Mouse (Mus musculus) embryonic fibroblast, embryonic 13.5 days (primary cell): Measurements from ENCODE around the gene Nlgn1. TPM values are rescaled to one million over a fixed set of nuclear protein-coding genes. Genes with fewer than 3 reads are reported as not detected.
A peak's percentile ranks its signal among the peaks of the same experiment; 100 is the strongest.

Experiments used
- H3K27ac ChIP-seq: 2 replicates; pipeline ENCODE4 v1.5.1; 2012; ENCODE audit warnings: low read length, control low read depth, inconsistent platforms; ENCODE audit not compliant: insufficient read depth
- H3K4me1 ChIP-seq: 2 replicates; pipeline ENCODE4 v1.6.1; 2011; ENCODE audit warnings: low read length; ENCODE audit not compliant: control insufficient read depth, insufficient read depth
- H3K4me3 ChIP-seq: 2 replicates; pipeline ENCODE4 v1.5.1; 2011; ENCODE audit warnings: mild to moderate bottlenecking, control low read depth, low read length; ENCODE audit not compliant: insufficient read depth
- CTCF ChIP-seq: IDR thresholded peaks from 2 replicates; pipeline ENCODE4 v1.5.1; 2011; ENCODE audit warnings: mild to moderate bottlenecking, control low read depth, low read length, moderate library complexity, borderline replicate concordance; ENCODE audit not compliant: insufficient read depth
- POLR2A ChIP-seq: IDR thresholded peaks from 2 replicates; pipeline ENCODE4 v1.6.1; 2011; ENCODE audit warnings: low read depth, mild to moderate bottlenecking, control low read depth, low read length, moderate library complexity
- polyA plus RNA-seq: library from polyadenylated mRNA; stranded (reverse); fragments of >200 nt; gene quantifications from 2 replicates; pipeline ENCODE4 v1.2.4, GENCODE M21; 2011; ENCODE audit warnings: low read depth; ENCODE audit not compliant: missing spikeins, insufficient read length

The Nlgn1 gene
- polyA plus RNA-seq, 1 experiment: 0.26 TPM

GRCm38 (mm10) chr3:26152510-26153035, 179.7 kb downstream of the Nlgn1 start:
- TF ChIP-seq CTCF (no peak), POLR2A (no peak)
- no peaks in the 10 kb centered on the region for H3K4me1 ChIP-seq
- H3K27ac ChIP-seq: no peak overlapping the region
- H3K4me3 ChIP-seq: peak overlapping the region; percentile 50

DNA sequence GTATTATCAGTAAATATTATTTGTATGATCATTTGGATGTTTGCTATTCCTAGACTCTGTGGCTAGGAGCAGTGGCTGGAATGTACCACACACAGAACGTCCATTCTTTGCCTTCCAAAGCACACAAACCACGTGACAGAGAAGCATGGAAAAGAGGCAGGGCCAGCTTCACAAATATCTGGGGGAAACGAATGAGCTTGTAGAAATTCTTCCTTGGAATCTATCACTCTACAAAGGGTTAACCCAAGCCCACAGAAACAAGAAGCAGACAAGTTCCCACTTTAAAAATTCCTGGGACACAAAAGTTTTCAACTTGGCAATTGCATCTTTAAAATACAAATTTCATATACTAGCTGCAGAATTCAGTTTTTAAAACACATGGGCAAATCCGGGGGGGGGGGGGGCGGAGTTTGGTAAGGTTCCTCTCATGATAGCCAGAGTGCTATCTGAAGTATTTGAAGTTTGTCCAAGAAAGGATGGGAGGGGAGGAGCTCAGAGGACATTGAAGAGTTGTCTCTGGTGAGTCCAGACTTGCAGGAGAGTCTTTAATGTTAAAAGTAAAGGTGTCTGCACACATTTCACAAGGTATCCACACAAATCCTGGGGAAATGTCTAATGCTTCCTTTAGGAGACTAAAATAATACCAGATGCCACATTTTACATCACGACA, 180.8 kb downstream of the Nlgn1 start:
- Histone ChIP-seq H3K4me3 (no peak overlapping the region), H3K4me1 (no peaks in the 10 kb centered on the region), H3K27ac (no peak overlapping the region)
- TF ChIP-seq POLR2A (no peak), CTCF (no peak)

DNA sequence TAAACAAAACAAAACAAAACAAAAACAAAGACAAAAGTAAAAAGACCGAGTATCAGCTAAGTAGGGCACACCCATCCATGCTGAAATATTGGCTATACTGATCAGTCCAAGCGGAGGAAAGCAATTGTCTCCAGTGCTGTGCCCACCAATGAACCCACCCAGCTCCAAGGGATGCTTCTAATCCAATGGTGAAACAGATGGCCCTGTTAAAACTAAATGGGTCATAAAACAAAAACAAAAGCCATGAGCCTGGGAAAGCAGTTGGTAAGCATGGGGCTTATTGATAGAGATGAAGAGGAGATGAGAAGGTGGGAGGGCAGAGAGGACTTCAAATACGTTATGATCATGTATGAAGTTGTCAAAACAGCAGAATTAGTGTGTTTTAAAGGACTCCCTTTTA, 186.1 kb downstream of the Nlgn1 start:
- Histone ChIP-seq H3K4me1 (no peaks in the 10 kb centered on the region), H3K27ac (no peak overlapping the region), H3K4me3 (no peak overlapping the region)
- TF ChIP-seq POLR2A: no peak
- TF ChIP-seq CTCF: no peak

- TF ChIP-seq POLR2A: no peak
- no peak for TF ChIP-seq CTCF
- Histone ChIP-seq H3K27ac (no peak overlapping the region), H3K4me3 (no peak overlapping the region), H3K4me1 (no peaks in the 10 kb centered on the region)
Observed at GRCm38 (mm10) chr3:26145441-26145840, 186.8 kb downstream of the Nlgn1 start.

- TF ChIP-seq POLR2A: no peak
- TF ChIP-seq CTCF: no peak
- H3K27ac ChIP-seq: no peak overlapping the region
- no peak overlapping the region for H3K4me3 ChIP-seq
- H3K4me1 ChIP-seq: no peaks in the 10 kb centered on the region
Observed at GRCm38 (mm10) chr3:26141590-26141989, 190.7 kb downstream of the Nlgn1 start.

GRCm38 (mm10) chr3:26134839-26135651, 197.2 kb downstream of the Nlgn1 start:
- H3K4me3 ChIP-seq: no peak overlapping the region
- TF ChIP-seq CTCF (no peak), POLR2A (no peak)
- H3K4me1 ChIP-seq: no peaks in the 10 kb centered on the region
- H3K27ac ChIP-seq: no peak overlapping the region

DNA sequence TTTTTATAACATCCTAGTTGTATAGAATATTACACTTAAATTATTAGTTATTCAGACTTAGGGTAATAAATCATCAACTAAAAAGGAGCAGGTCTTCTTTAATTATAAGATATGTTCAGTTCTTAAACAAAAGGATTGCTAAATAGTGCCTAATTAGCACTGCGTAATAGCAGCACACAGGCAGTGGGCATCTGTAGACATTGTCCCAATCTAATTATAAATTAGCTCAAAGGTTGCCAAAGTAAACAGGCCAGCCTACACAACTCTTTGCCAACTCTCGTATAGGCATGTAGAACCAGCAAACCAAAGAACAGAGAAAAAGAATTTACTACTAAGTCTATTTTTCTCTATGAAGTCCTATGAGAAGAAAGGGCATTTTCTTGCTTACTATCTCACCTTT, 201.3 kb downstream of the Nlgn1 start:
- TF ChIP-seq POLR2A (no peak), CTCF (no peak)
- no peaks in the 10 kb centered on the region for H3K4me1 ChIP-seq

GRCm38 (mm10) chr3:26129455-26129854, 202.8 kb downstream of the Nlgn1 start:
- Histone ChIP-seq H3K4me1 (no peaks in the 10 kb centered on the region), H3K4me3 (no peak overlapping the region), H3K27ac (no peak overlapping the region)
- TF ChIP-seq CTCF (no peak), POLR2A (no peak)

More for the DNA sequence above, 201.3 kb downstream of the Nlgn1 start:
- no peak overlapping the region for H3K27ac ChIP-seq
- no peak overlapping the region for H3K4me3 ChIP-seq

- no peak for TF ChIP-seq POLR2A
- TF ChIP-seq CTCF: no peak
- Histone ChIP-seq H3K4me1 (no peaks in the 10 kb centered on the region), H3K4me3 (no peak overlapping the region), H3K27ac (no peak overlapping the region)
Observed at GRCm38 (mm10) chr3:26117071-26117470, 215.2 kb downstream of the Nlgn1 start.

- TF ChIP-seq POLR2A (no peak), CTCF (no peak)
- Histone ChIP-seq H3K27ac (no peak overlapping the region), H3K4me3 (no peak overlapping the region), H3K4me1 (no peaks in the 10 kb centered on the region)
Observed at GRCm38 (mm10) chr3:26106361-26106760, 225.9 kb downstream of the Nlgn1 start.
